ENCODE assay signal across 19 mouse cellular contexts in the genomic region with DNA sequence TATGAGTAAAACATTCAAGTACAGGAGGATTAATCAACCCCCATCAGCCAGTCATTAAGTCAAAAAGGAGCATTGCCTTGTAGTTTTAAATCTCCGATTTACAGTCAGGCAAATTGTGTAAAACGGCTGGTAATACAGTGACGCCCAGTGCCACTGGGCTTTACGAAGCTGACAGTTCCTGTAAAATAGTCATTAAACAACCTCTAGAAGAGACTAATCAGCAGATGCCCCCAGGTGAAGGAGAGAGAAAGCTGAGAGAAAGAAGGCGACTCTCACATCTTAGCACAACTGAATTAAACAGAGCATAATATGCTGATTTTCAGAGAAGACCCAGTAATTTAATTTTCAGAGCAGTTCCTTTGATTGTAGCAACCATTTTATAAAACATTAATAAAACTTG.
"Had no signal": no experiment of that assay in that cellular context is flagged by ENCODE, and none has a peak within 500 bp of the region (broad histone marks: within the 10 kb centered on the region; RNA-seq: fewer than 3 reads in every experiment).

No protein-coding gene starts in this region.

- H3K27me3 ChIP-seq: liver, embryonic 13.5 days; liver, embryonic 15.5 days; lung, embryonic 15.5 days; megakaryocyte, embryonic 14.5 days; midbrain, embryonic 12.5 days; midbrain, embryonic 15.5 days; neural tube, embryonic 12.5 days; stomach, embryonic 15.5 days had no signal

- H3K4me2 ChIP-seq: liver, embryonic 13.5 days; liver, embryonic 15.5 days; lung, embryonic 15.5 days; midbrain, embryonic 12.5 days; midbrain, embryonic 15.5 days; neural tube, embryonic 12.5 days; stomach, embryonic 15.5 days had no signal

- H3K27ac ChIP-seq: liver, embryonic 13.5 days; liver, embryonic 15.5 days; lung, embryonic 15.5 days; macrophage; midbrain, embryonic 12.5 days; midbrain, embryonic 15.5 days; neural tube, embryonic 12.5 days; stomach, embryonic 15.5 days; stomach, postnatal 0 days had no signal

- H3K36me3 ChIP-seq: liver, embryonic 13.5 days; liver, embryonic 15.5 days; lung, embryonic 15.5 days; midbrain, embryonic 12.5 days; midbrain, embryonic 15.5 days; neural tube, embryonic 12.5 days; stomach, embryonic 15.5 days had no signal

- H3K4me3 ChIP-seq: liver, embryonic 13.5 days; liver, embryonic 15.5 days; lung, embryonic 15.5 days; megakaryocyte, embryonic 14.5 days; midbrain, embryonic 12.5 days; midbrain, embryonic 15.5 days; neural tube, embryonic 12.5 days; stomach, embryonic 15.5 days had no signal

- ATAC-seq: liver, postnatal 0 days; lung, postnatal 0 days; midbrain, embryonic 15.5 days had no signal

- DNase-seq: liver, embryonic 13.5 days; liver, postnatal 0 days; lung, adult 2 months; lung, postnatal 14 days; lung, postnatal 36 days; right cerebral cortex, postnatal 14 days; thymus, adult 2 months; thymus, postnatal 25 days; thymus, postnatal 4 days had no signal

- H3K4me1 ChIP-seq: liver, embryonic 13.5 days; liver, embryonic 15.5 days; lung, embryonic 15.5 days; megakaryocyte, embryonic 14.5 days; neural tube, embryonic 12.5 days; stomach, embryonic 15.5 days had no signal

- H3K9ac ChIP-seq: liver, embryonic 13.5 days; liver, embryonic 15.5 days; liver, postnatal 0 days; lung, embryonic 15.5 days; midbrain, embryonic 12.5 days; midbrain, embryonic 15.5 days; neural tube, embryonic 12.5 days; stomach, embryonic 15.5 days had no signal

- H3K9me3 ChIP-seq: liver, embryonic 13.5 days; liver, embryonic 15.5 days; lung, embryonic 15.5 days; megakaryocyte, embryonic 14.5 days; midbrain, embryonic 12.5 days; midbrain, embryonic 15.5 days; neural tube, embryonic 12.5 days; stomach, embryonic 15.5 days had no signal
